Mouse (Mus musculus): ENCODE data around the gene Bnipl.

- TF ChIP-seq CTCF (IDR thresholded peaks at IDR 0.05; ENCODE audit: borderline replicate concordance, insufficient read depth, low read depth, low read length) (no peak), POLR2A (IDR thresholded peaks at IDR 0.05; ENCODE audit: borderline replicate concordance, insufficient read depth, low read length) (no peak)
Measured at GRCm38 (mm10) chr3:95256931-95257330, 5.9 kb upstream of the Bnipl start.
